Mouse (Mus musculus) mouse trophoblast stem cell (cell line): ENCODE data around the gene Chd2.
"Not testable (repeated sequence)": the region's sequence is repeated elsewhere in the genome, so short reads cannot be mapped to it uniquely, and the experiment has no call there.

ENCODE experiments used
- in situ Hi-C, 2 experiments: fragments of 300-500 bp; cut with MseI, MboI; formaldehyde crosslinking; loops; 2 replicates in 1 of 2; 3 replicates in 1 of 2; pipeline ENCODE4 v1.15.1; 2025

Chd2 gene

GRCm38 (mm10) chr7:73523183-73523582, 18.4 kb downstream of the Chd2 start:
- in situ Hi-C loops, result loop anchor here in 1 of 2 experiments (10.0 kb wide), 1 partner anchor 102 kb away; no protein-coding TSS in a partner anchor

- in situ Hi-C loops, result loop anchor here in 1 of 2 experiments (10.0 kb wide), 1 partner anchor 103 kb away; no protein-coding TSS in a partner anchor
These were observed 20.1 kb downstream of the Chd2 start for GRCm38 (mm10) chr7:73521277-73522193.

GRCm38 (mm10) chr7:73520231-73520630, 21.4 kb downstream of the Chd2 start:
- in situ Hi-C loops, result loop anchor here in 1 of 2 experiments (10.0 kb wide), 1 partner anchor 105 kb away; no protein-coding TSS in a partner anchor

GRCm38 (mm10) chr7:73519060-73519796, 22.4 kb downstream of the Chd2 start:
- in situ Hi-C loops, result no loop called here

GRCm38 (mm10) chr7:73518373-73518980, 23.2 kb downstream of the Chd2 start:
- in situ Hi-C loops, result not testable (repeated sequence)

- in situ Hi-C loops, result no loop called here
These were observed 24.1 kb downstream of the Chd2 start for GRCm38 (mm10) chr7:73517432-73518054.

- in situ Hi-C loops, result no loop called here
These were observed 24.8 kb downstream of the Chd2 start for GRCm38 (mm10) chr7:73516820-73517219.

GRCm38 (mm10) chr7:73514560-73514959, 27.1 kb downstream of the Chd2 start:
- in situ Hi-C loops, result no loop called here

- in situ Hi-C loops, result no loop called here
These were observed 29.2 kb downstream of the Chd2 start for GRCm38 (mm10) chr7:73512422-73512821.

- in situ Hi-C loops, result no loop called here
These were observed 32.9 kb downstream of the Chd2 start for GRCm38 (mm10) chr7:73508688-73509087.

- in situ Hi-C loops, result no loop called here
These were observed 34.1 kb downstream of the Chd2 start for GRCm38 (mm10) chr7:73507491-73507890.

- in situ Hi-C loops, result no loop called here
These were observed 34.8 kb downstream of the Chd2 start for GRCm38 (mm10) chr7:73506852-73507251.

GRCm38 (mm10) chr7:73505266-73505665, 36.4 kb downstream of the Chd2 start:
- in situ Hi-C loops, result no loop called here

- in situ Hi-C loops, result no loop called here
These were observed 43.4 kb downstream of the Chd2 start for GRCm38 (mm10) chr7:73498200-73498599.

GRCm38 (mm10) chr7:73489261-73489660, 52.4 kb downstream of the Chd2 start:
- in situ Hi-C loops, result no loop called here

- in situ Hi-C loops, result no loop called here
These were observed 60.5 kb downstream of the Chd2 start for GRCm38 (mm10) chr7:73481094-73481493.

- in situ Hi-C loops, result no loop called here
These were observed 62.1 kb downstream of the Chd2 start for GRCm38 (mm10) chr7:73479506-73479905.

GRCm38 (mm10) chr7:73478157-73479058, 63.2 kb downstream of the Chd2 start:
- in situ Hi-C loops, result no loop called here

GRCm38 (mm10) chr7:73467741-73468140, 73.9 kb downstream of the Chd2 start:
- in situ Hi-C loops, result no loop called here

- in situ Hi-C loops, result no loop called here
These were observed 78.1 kb downstream of the Chd2 start for GRCm38 (mm10) chr7:73463546-73463945.
